Mouse (Mus musculus): ENCODE measurements around the gene Gys1.
A peak's percentile ranks its signal among the peaks of the same experiment; 100 is the strongest.
"Not testable (repeated sequence)": the region's sequence is repeated elsewhere in the genome, so short reads cannot be mapped to it uniquely, and the experiment has no call there.

Gys1 gene

GRCm38 (mm10) chr7:45481374-45481927 lies 46.8 kb downstream of the Gys1 start, which contains the start of gene Tulp2:
TSS of gene Tulp2 (plus strand) at chr7:45481877.
- peak; percentile 49 for DNase-seq (ENCODE audit: low spot score)

DNA sequence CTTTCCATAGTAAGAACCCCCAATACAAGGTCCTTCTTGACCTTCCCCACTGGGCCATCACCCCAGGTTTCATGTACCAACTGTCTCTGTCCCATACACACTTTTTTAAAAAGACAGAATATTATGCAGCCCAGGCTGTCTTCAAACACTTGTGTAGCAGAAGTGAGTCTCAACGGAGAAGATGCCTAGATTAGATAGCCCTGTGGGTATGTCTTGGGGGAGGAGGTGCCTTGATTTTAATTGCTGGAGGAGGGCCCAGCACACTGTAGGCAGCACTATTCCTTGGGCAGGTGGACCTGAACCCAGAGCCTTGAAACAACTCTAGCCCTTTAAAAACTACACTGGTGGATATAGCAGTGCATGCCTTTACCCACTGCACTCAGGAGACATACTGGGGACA lies 47.5 kb downstream of the Gys1 start:
- DNase-seq (ENCODE audit: low spot score), result no peak

DNA sequence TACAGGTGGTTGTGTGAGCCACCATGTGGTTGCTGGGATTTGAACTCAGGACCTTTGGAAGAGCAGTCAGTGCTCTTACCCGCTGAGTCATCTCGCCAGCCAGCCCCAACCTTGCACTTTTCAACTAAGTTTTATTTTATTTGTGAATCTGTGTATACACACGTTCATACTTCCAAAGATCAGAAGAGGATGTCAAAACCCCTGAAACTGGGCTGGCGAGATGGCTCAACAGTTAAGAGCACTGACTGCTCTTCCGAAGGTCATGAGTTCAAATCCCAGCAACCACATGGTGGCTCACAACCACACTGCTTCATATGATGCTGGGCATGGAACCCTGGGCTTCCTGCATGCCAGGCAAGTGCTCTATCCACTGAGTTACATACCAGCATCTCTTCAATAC lies 50.3 kb downstream of the Gys1 start:
- not testable (repeated sequence) for DNase-seq (ENCODE audit: low spot score)

GRCm38 (mm10) chr7:45486158-45486557 lies 51.5 kb downstream of the Gys1 start:
- no peak for DNase-seq (ENCODE audit: low spot score)

GRCm38 (mm10) chr7:45486761-45487415 lies 52.2 kb downstream of the Gys1 start, which contains the start of gene Gm45808:
TSS of gene Gm45808 (minus strand) at chr7:45486811.
- no peak for DNase-seq (ENCODE audit: low spot score)

DNA sequence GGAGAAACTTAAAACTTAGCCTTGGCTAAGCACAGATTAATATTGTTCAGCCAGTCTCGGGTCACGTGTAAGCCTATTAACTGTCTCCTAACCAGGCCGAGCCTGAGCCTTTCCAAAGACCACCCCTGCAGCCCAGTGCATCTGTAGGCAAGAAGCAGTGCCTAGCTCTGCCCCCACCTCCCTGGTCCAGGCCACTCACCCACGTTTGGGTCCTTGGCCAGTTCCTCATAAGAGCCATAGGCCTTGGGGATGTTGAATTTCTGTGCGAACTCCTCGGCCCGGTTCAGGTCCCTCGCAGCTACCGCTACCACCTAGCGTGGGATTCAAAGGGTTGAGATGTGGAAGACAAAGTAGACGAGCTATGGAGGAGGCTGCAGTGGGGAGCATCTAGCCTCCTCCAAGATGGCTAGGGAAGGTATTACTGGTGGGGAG lies 53.2 kb downstream of the Gys1 start:
- no peak for DNase-seq (ENCODE audit: low spot score)

DNA sequence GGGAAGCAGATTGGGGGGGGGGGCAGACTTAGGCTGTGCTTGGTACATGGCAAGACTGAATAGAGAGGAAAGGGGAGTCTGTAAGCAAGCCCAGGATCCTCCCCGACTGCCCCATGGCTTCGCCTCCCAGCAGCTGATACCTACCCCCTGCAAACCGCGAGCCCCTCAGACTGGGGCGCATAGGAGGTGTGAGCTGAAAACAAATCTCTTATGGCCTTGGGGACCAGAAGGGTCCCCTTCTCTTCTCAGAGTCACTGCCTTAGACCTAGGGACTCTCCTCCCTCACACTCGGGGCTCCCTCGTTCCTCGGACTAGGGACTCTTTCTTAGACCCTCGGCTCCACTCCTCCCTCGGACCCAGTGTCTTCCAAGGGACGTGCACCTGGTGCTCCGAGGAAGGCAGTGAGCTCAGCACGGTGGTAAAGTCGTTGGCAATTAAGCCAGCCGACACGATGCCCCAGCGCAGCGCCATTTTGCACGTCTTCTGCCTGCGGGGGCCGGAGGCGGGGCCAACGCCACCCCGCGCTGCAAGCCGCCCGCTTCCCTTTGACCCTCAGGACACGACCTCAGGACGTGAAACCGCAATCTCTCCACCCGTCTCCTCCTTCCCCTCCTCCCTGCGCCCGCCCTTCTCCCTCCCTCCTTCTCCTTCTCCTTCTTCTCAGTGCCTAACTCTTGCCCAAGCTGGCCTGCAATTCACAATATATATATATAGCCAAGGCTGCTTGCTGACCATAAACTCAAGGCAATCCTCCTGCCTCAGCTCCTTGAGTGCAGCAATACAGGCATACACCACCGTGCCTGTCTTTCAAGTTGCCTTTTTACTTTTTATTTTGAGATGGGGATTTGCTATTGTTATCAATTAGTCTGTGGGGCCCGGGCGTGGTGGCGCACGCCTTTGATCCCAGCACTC lies 53.9 kb downstream of the Gys1 start, which contains the start of gene Dhdh:
Gene Dhdh, minus strand, starts transcription at position 513 of the 912 bp plus-strand sequence.
- peak; percentile 80 for DNase-seq (ENCODE audit: low spot score)

DNA sequence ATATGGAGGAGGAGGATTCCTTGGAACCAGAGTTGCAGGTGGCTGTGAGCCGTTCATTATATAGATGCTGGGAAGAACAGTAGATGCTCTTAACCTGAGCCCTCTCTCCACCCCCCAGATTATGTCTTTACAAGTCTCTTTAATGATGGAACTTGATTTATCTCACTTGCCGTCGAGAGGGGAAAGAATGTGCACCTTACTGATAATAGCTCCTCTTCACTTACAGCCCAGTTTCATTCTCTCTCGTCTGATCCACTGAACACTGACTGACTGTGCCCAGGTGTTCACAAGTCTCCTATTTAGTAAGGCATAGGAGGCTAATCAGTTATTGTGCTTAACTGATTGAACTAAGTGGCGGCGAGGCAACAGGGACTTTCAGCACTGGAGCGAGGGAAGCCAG lies 54.9 kb downstream of the Gys1 start:
- DNase-seq (ENCODE audit: low spot score), result no peak

DNA sequence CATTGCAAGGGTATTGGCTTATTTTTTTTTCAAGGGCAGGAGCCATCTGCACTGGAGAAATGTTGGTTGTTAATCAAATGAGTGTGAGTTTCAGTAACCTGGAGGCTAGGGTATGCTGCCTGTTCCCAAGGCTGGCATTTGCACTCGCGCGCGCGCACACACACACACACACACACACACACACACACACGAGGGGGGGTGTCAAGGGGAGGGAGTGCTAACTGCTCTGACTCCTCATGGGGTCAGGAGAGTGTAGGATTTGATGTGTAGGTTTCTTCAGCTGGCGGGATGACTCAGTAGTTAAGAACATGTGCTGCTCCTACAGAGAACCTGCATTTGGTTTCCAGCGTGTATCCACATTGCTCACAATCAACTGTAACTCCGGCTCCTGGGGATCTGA lies 56.2 kb downstream of the Gys1 start:
- DNase-seq (ENCODE audit: low spot score), result no peak

GRCm38 (mm10) chr7:45491264-45491663 lies 56.6 kb downstream of the Gys1 start:
- DNase-seq (ENCODE audit: low spot score), result peak; percentile 47

DNA sequence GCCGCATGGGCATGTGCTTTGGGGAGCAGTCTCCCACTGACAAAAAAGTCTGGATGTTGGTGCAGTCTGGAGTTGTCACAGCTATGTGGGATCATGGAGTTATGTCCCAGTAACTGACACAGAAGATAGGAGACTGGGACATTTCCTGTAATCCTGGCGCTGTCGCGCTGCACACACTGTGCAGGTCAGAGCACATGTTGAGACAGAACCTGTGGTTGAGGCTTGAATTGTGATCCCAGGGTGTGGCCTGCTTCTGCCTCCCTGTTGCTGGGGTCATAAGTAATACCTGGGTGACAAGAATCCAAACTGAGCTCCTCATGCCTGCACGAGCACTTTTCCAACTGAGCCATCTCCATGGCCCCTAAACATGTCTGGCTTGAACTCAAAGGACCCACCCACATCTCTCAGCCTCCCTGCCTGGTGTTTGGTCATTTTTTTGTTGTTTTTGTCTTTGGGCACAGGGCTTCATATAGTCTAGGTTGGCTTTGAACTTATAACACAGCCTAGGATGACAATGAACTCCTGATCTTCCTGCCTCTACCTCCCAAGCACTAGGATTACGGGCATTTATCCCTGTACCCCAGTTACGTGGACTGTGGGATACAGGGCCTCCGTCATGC lies 57.7 kb downstream of the Gys1 start:
- DNase-seq (ENCODE audit: low spot score), result no peak

DNA sequence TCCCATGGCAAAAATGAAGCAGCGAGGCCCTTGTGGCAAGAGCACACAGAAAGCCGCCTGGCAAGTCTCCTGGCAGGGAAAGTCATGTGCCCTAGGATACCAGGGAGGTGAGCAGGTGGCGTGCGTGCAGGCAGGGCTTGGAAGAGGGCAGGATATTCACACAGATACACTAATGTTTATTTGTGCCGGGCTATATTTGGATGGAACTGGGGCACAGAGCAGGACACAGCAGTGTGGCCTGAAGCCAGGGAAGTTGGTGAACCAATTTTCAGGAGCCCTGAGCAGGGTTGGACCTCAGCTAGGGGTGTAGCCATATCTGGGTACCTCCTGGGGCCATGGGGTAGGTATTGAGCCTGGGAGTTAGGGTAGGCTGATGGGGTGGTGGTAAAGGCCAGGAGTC lies 58.3 kb downstream of the Gys1 start:
- no peak for DNase-seq (ENCODE audit: low spot score)

GRCm38 (mm10) chr7:45494548-45494947 lies 59.9 kb downstream of the Gys1 start:
- no peak for DNase-seq (ENCODE audit: low spot score)

DNA sequence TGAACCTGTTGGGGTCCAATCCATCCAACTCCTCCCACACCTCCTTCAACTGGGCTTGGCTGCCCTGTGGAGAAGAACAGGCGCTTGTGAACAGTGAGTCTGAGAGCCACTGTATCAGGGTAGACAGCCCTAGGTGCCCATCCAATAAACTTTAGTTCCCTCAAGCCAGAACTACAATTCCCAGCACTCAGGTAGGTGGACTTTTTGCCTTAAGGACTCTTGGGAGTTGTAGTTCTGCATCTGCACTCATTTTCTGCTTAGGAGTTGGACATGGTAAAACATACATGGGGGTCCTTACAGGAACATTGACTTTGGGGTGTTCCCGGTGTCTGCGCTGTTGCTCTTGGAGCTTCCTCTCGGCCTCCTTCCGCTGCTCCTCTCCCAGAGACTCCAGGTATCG lies 63.8 kb downstream of the Gys1 start:
- DNase-seq (ENCODE audit: low spot score), result no peak

Measured in ovary, postnatal 36 days (tissue).